Mouse (Mus musculus): ENCODE results near the gene Acsm4.

Gene Acsm4

GRCm38 (mm10) chr7:119762166-119762697 is 72.4 kb downstream of the Acsm4 start:
- in situ Hi-C loops (cut with MboI, MseI): no loop called here
